Mouse (Mus musculus) right cerebral cortex, adult 18-20 months (tissue): ENCODE measurements around the gene Gm19410.
A peak's percentile ranks its signal among the peaks of the same experiment; 100 is the strongest.

Experiments used
- DNase-seq: peaks from one replicate; pipeline ENCODE4 v3.0.0; 2022; ENCODE audit warnings: mixed read lengths

The Gm19410 gene

GRCm38 (mm10) chr8:35765499-35766193 is at the start of gene Gm19410:
Gene Gm19410, plus strand, starts transcription at chr8:35765790.
- peak; percentile 28 for DNase-seq

DNA sequence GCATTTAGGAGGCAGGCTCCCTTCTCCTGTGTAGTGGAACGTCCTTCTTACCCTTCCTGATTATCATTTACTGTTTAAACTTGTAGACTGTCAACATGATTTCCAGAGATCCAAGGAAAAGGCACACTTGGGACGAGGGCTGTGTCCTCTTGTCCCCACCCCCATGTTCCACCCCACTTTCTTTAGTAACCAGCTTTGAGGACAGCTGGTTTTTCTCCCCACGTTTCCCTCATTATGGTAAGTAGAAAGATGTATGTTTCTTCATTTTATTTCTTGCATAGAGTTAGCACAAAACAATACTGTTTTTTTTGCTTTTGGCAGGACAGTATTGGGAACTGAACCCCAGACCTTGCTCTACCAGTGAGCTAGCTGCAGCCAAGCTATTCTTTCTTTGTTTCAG is 34.8 kb upstream of the Gm19410 start:
- DNase-seq: no peak

GRCm38 (mm10) chr8:35735438-35735837 is 30.2 kb upstream of the Gm19410 start:
- no peak for DNase-seq

GRCm38 (mm10) chr8:35756202-35756601 is 9.4 kb upstream of the Gm19410 start:
- DNase-seq: no peak

- DNase-seq: peak; percentile 20
Observed at GRCm38 (mm10) chr8:35765020-35765419, 570 bp upstream of the Gm19410 start.

GRCm38 (mm10) chr8:35773508-35773907 is 7.9 kb downstream of the Gm19410 start:
- peak; percentile 38 for DNase-seq
